In the genomic region with DNA sequence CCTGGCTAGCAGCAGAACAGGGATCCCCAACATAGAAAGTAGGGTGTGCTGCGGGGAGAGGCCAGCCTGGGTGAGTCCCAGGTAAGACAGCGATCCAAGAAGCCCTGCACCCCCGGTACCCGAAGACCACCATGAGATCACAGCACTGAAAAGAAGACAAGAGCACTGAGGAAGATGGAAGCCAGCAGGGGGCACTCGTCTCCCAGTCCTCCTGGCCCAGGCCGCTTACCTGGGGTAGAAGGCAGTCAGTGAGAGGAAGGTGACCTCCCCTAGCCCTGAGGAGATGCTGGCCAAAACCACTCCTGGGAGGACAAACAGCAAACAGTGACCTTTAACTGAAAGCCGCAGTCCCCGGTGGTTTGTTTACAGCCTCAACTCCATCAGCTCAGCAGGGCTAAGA, we compare ENCODE assay signal across 8 mouse cellular contexts. TPM values are rescaled to one million over a fixed set of nuclear protein-coding genes. Genes with fewer than 3 reads are reported as not detected.
A peak's percentile ranks its signal among the peaks of the same experiment; 100 is the strongest.
DNase-seq lines count a peak whose midpoint lies in the region; ATAC-seq lines count a peak whose summit lies in the region.

No protein-coding gene starts in this region.

- no peak for ATAC-seq in hindbrain, embryonic 11.5 days (ENCODE audit: low FRiP score)
- ATAC-seq in hindbrain, embryonic 16.5 days = no peak
- no peak for ATAC-seq in liver, embryonic 13.5 days (ENCODE audit: low read depth)
- no peak for ATAC-seq in megakaryocyte-erythroid progenitor cell, adult 5-6 weeks (replicated peaks; ENCODE audit: low FRiP score, low TSS enrichment, poor library complexity, severe bottlenecking)

- no peak overlapping the region for H3K9ac ChIP-seq in hindbrain, embryonic 11.5 days (ENCODE audit: low read depth, low read length)
- H3K9ac ChIP-seq in hindbrain, embryonic 16.5 days (ENCODE audit: low read depth, low read length) = no peak overlapping the region
- no peak overlapping the region for H3K9ac ChIP-seq in liver, embryonic 13.5 days

- 52% methylated on average over 8 of the region's 8 CpGs for WGBS in hindbrain, embryonic 11.5 days
- 60% methylated on average over 8 of the region's 8 CpGs for WGBS in hindbrain, embryonic 16.5 days
- 59% methylated on average over 8 of the region's 8 CpGs for WGBS in liver, embryonic 13.5 days (ENCODE audit: insufficient replicate concordance)

- DNase-seq in hindbrain, embryonic 11.5 days (ENCODE audit: low spot score) = peak; percentile 51
- DNase-seq in urinary bladder, postnatal 25 days (ENCODE audit: low spot score) = peak; percentile 54
- DNase-seq in urinary bladder, postnatal 10 days (ENCODE audit: low spot score) = no peak
- DNase-seq in cerebellum, postnatal 36 days = peak; percentile 30 to 47
- peak; percentile 27 for DNase-seq in liver, embryonic 13.5 days
- DNase-seq in thymus, adult 18-20 months = peak; percentile 30 to 47

- no peaks in the 10 kb centered on the region for H3K4me1 ChIP-seq in hindbrain, embryonic 11.5 days (replicated peaks; ENCODE audit: control insufficient read depth, insufficient read depth, low read length)
- H3K4me1 ChIP-seq in hindbrain, embryonic 16.5 days (ENCODE audit: control insufficient read depth, insufficient read depth, low read depth, low read length) = peaks cover 10% of the 10 kb centered on the region
- peaks cover 20% of the 10 kb centered on the region for H3K4me1 ChIP-seq in liver, embryonic 13.5 days (replicated peaks)

- H3K36me3 ChIP-seq in hindbrain, embryonic 11.5 days (ENCODE audit: control insufficient read depth, insufficient read depth, low read length) = no peaks in the 10 kb centered on the region
- H3K36me3 ChIP-seq in hindbrain, embryonic 16.5 days (ENCODE audit: control insufficient read depth, insufficient read depth, low read length) = peaks cover 9% of the 10 kb centered on the region
- peaks cover 19% of the 10 kb centered on the region; the same call in 1 of the 2 replicates for H3K36me3 ChIP-seq in liver, embryonic 13.5 days

- H3K4me3 ChIP-seq in hindbrain, embryonic 11.5 days (ENCODE audit: low read depth, low read length) = no peak overlapping the region
- H3K4me3 ChIP-seq in hindbrain, embryonic 16.5 days (ENCODE audit: low read length) = no peak overlapping the region
- H3K4me3 ChIP-seq in liver, embryonic 13.5 days (replicated peaks) = no peak overlapping the region

- H3K4me2 ChIP-seq in hindbrain, embryonic 11.5 days (replicated peaks; ENCODE audit: low read depth, low read length) = no peak overlapping the region
- H3K4me2 ChIP-seq in hindbrain, embryonic 16.5 days (ENCODE audit: low read length) = no peak overlapping the region
- no peak overlapping the region for H3K4me2 ChIP-seq in liver, embryonic 13.5 days

- no peak overlapping the region for H3K27ac ChIP-seq in hindbrain, embryonic 11.5 days (ENCODE audit: low read depth, low read length)
- no peak overlapping the region for H3K27ac ChIP-seq in hindbrain, embryonic 16.5 days (ENCODE audit: low read depth, low read length)
- H3K27ac ChIP-seq in liver, embryonic 13.5 days = no peak overlapping the region

- H3K9me3 ChIP-seq in hindbrain, embryonic 11.5 days (ENCODE audit: control insufficient read depth, low read length) = no peaks in the 10 kb centered on the region
- no peaks in the 10 kb centered on the region for H3K9me3 ChIP-seq in hindbrain, embryonic 16.5 days (ENCODE audit: control insufficient read depth, low read length)
- no peaks in the 10 kb centered on the region for H3K9me3 ChIP-seq in liver, embryonic 13.5 days (replicated peaks)

- no peaks in the 10 kb centered on the region for H3K27me3 ChIP-seq in hindbrain, embryonic 11.5 days (ENCODE audit: control insufficient read depth, insufficient read depth, low read length)
- H3K27me3 ChIP-seq in hindbrain, embryonic 16.5 days (replicated peaks; ENCODE audit: control insufficient read depth, insufficient read depth, low read length) = no peaks in the 10 kb centered on the region
- H3K27me3 ChIP-seq in liver, embryonic 13.5 days = no peaks in the 10 kb centered on the region

RNA-seq across cellular contexts. Expression of gene Apobr, which starts 5.6 kb away (rescaled TPM):
- 0.35 and 0.71 TPM in 2 replicates for polyA plus RNA-seq in hindbrain, embryonic 11.5 days (2014; fragmentation: Nextera tagmentation; extraction: Ambion mirVana)
- 0.36 and 0.88 TPM in 2 replicates for polyA plus RNA-seq in hindbrain, embryonic 16.5 days (2015; fragmentation: Nextera tagmentation; extraction: Ambion mirVana)
- polyA plus RNA-seq in liver, embryonic 13.5 days (2015; fragmentation: Nextera tagmentation; extraction: Ambion mirVana) = 0.61 and 0.71 TPM in 2 replicates
- total RNA-seq in megakaryocyte-erythroid progenitor cell, adult 5-6 weeks (2014; fragmentation: Nextera tagmentation) = 0.79 and 2.4 TPM in 2 replicates
- total RNA-seq in megakaryocyte-erythroid progenitor cell, adult 5-6 weeks (2017) = 0.89 and 2.4 TPM in 2 replicates

RNA-seq across cellular contexts. Expression of gene Cln3, which starts 6.4 kb away (rescaled TPM):
- 25.5 and 26.7 TPM in 2 replicates for polyA plus RNA-seq in hindbrain, embryonic 11.5 days (2014; fragmentation: Nextera tagmentation; extraction: Ambion mirVana)
- polyA plus RNA-seq in hindbrain, embryonic 16.5 days (2015; fragmentation: Nextera tagmentation; extraction: Ambion mirVana) = 37.1 and 38.9 TPM in 2 replicates
- 11.5 and 12.4 TPM in 2 replicates for polyA plus RNA-seq in liver, embryonic 13.5 days (2015; fragmentation: Nextera tagmentation; extraction: Ambion mirVana)
- 24.5 and 43.7 TPM in 2 replicates for total RNA-seq in megakaryocyte-erythroid progenitor cell, adult 5-6 weeks (2014; fragmentation: Nextera tagmentation)
- 3.8 and 9.8 TPM in 2 replicates for total RNA-seq in megakaryocyte-erythroid progenitor cell, adult 5-6 weeks (2017)

RNA-seq across cellular contexts. Expression of gene Eif3c, which starts 13.0 kb away (rescaled TPM):
- polyA plus RNA-seq in hindbrain, embryonic 11.5 days (2014; fragmentation: Nextera tagmentation; extraction: Ambion mirVana) = 187 and 194 TPM in 2 replicates
- polyA plus RNA-seq in hindbrain, embryonic 16.5 days (2015; fragmentation: Nextera tagmentation; extraction: Ambion mirVana) = 172 and 174 TPM in 2 replicates
- polyA plus RNA-seq in liver, embryonic 13.5 days (2015; fragmentation: Nextera tagmentation; extraction: Ambion mirVana) = 138 and 141 TPM in 2 replicates
- 193 and 244 TPM in 2 replicates for total RNA-seq in megakaryocyte-erythroid progenitor cell, adult 5-6 weeks (2014; fragmentation: Nextera tagmentation)
- total RNA-seq in megakaryocyte-erythroid progenitor cell, adult 5-6 weeks (2017) = 286 and 298 TPM in 2 replicates

RNA-seq across cellular contexts. Expression of gene Il27, which starts 15.6 kb away (rescaled TPM):
- polyA plus RNA-seq in hindbrain, embryonic 11.5 days (2014; fragmentation: Nextera tagmentation; extraction: Ambion mirVana) = not detected in 2 replicates
- not detected in 2 replicates for polyA plus RNA-seq in hindbrain, embryonic 16.5 days (2015; fragmentation: Nextera tagmentation; extraction: Ambion mirVana)
- polyA plus RNA-seq in liver, embryonic 13.5 days (2015; fragmentation: Nextera tagmentation; extraction: Ambion mirVana) = not detected in 2 replicates
- total RNA-seq in megakaryocyte-erythroid progenitor cell, adult 5-6 weeks (2014; fragmentation: Nextera tagmentation) = not detected in 2 replicates
- not detected in 2 replicates for total RNA-seq in megakaryocyte-erythroid progenitor cell, adult 5-6 weeks (2017)

RNA-seq across cellular contexts. Expression of gene Nupr1, which starts 51.5 kb away (rescaled TPM):
- polyA plus RNA-seq in hindbrain, embryonic 11.5 days (2014; fragmentation: Nextera tagmentation; extraction: Ambion mirVana) = 1.3 and 2.4 TPM in 2 replicates
- polyA plus RNA-seq in hindbrain, embryonic 16.5 days (2015; fragmentation: Nextera tagmentation; extraction: Ambion mirVana) = 14.8 and 15.6 TPM in 2 replicates
- 1.7 and 2.0 TPM in 2 replicates for polyA plus RNA-seq in liver, embryonic 13.5 days (2015; fragmentation: Nextera tagmentation; extraction: Ambion mirVana)
- total RNA-seq in megakaryocyte-erythroid progenitor cell, adult 5-6 weeks (2014; fragmentation: Nextera tagmentation) = 6.3 TPM in 1 of 2 replicates, not detected in the other
- total RNA-seq in megakaryocyte-erythroid progenitor cell, adult 5-6 weeks (2017) = 2.7 and 9.9 TPM in 2 replicates
